Mouse (Mus musculus) bone marrow, adult 2 months (tissue): ENCODE results near the gene Heg1.

Experiments used
- CTCF ChIP-seq: fragments of 200-500 bp; IDR thresholded peaks from 2 replicates; pipeline ENCODE4 v1.5.1; 2011; ENCODE audit warnings: low read length, control low read depth; ENCODE audit not compliant: control insufficient read depth, insufficient read depth
- POLR2A ChIP-seq: fragments of 200-500 bp; IDR thresholded peaks from 2 replicates; pipeline ENCODE4 v1.6.1; 2011; ENCODE audit warnings: low read depth, mild to moderate bottlenecking, control low read depth, low read length, borderline replicate concordance; ENCODE audit not compliant: control insufficient read depth

GRCm38 (mm10) chr16:33677901-33678300 lies 6.3 kb upstream of the Heg1 start:
- TF ChIP-seq CTCF, result no peak
- TF ChIP-seq POLR2A, result no peak
